Mouse (Mus musculus) megakaryocyte, embryonic 14.5 days (primary cell): ENCODE data around the gene Tmem110.

ENCODE experiments used
- FLI1 ChIP-seq: IDR thresholded peaks from 2 replicates; pipeline ENCODE4 v1.6.1; 2012; ENCODE audit warnings: low read length, inconsistent platforms, mixed read lengths
- GATA1 ChIP-seq: IDR thresholded peaks from 3 replicates; pipeline ENCODE4 v1.6.1; 2012; ENCODE audit warnings: mixed read lengths, low read length, inconsistent platforms, borderline replicate concordance

DNA sequence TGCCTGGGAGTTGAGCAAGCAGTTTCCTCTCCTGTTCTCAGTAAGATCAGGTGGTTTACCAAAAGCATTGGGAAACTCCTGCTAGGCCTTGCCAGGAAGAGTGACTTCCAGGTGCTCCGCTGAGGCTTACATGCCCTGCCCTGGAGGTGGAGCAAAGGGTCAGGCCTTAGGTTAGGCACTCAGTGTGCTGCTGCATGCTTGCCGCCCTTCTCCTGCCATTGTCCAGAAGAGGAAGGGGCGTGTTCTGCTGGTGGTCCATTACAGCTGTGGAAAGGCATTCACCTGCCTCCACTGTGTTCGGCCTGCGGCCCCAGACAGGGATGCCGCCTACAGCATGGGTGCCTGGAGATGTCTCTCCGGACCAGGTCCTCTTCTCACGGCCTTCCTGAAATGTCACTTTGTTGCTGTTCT lies 44.0 kb downstream of the Tmem110 start:
- no peak for TF ChIP-seq GATA1
- no peak for TF ChIP-seq FLI1
